Mouse (Mus musculus) lung, postnatal 0 days (tissue): ENCODE data around the gene Med29. TPM values are rescaled to one million over a fixed set of nuclear protein-coding genes. Genes with fewer than 3 reads are reported as not detected.
A peak's percentile ranks its signal among the peaks of the same experiment; 100 is the strongest.

Source experiments
- ATAC-seq: fragments of 200-750 bp; cut with Nextera tagmentation; 2 replicates; pipeline ENCODE4 v1.8.0; 2017; ENCODE audit warnings: moderate library complexity
- DNase-seq: peaks from one replicate; pipeline ENCODE4 v3.0.0-alpha.2; 2016; ENCODE audit warnings: low spot score
- H3K27ac ChIP-seq: fragments of 300-500 bp; sonication (generic); 2 replicates; pipeline ENCODE4 v1.5.1; 2014; ENCODE audit warnings: antibody characterized with exemption, mild to moderate bottlenecking, low read length, mixed read lengths
- H3K27me3 ChIP-seq: fragments of 300-500 bp; sonication (generic); replicated peaks from 2 replicates; pipeline ENCODE4 v1.6.1; 2014; ENCODE audit warnings: low read length, mixed read lengths; ENCODE audit not compliant: insufficient read depth
- H3K36me3 ChIP-seq: fragments of 300-500 bp; sonication (generic); 2 replicates; pipeline ENCODE4 v1.6.1; 2014; ENCODE audit warnings: low read length, mixed read lengths; ENCODE audit not compliant: insufficient read depth
- H3K4me1 ChIP-seq: fragments of 300-500 bp; sonication (generic); 2 replicates; pipeline ENCODE4 v1.6.1; 2014; ENCODE audit warnings: antibody characterized with exemption, low read depth, low read length, mixed read lengths; ENCODE audit not compliant: insufficient read depth
- H3K4me2 ChIP-seq: fragments of 300-500 bp; sonication (generic); replicated peaks from 2 replicates; pipeline ENCODE4 v1.6.1; 2014; ENCODE audit warnings: low read depth, mild to moderate bottlenecking, low read length, moderate library complexity, mixed read lengths
- H3K4me3 ChIP-seq: fragments of 300-500 bp; sonication (generic); 2 replicates; pipeline ENCODE4 v1.5.1; 2014; ENCODE audit warnings: low read depth, low read length
- H3K9ac ChIP-seq: fragments of 300-500 bp; sonication (generic); replicated peaks from 2 replicates; pipeline ENCODE4 v1.6.1; 2014; ENCODE audit warnings: low read depth, mild to moderate bottlenecking
- H3K9me3 ChIP-seq: fragments of 300-500 bp; sonication (generic); 2 replicates; pipeline ENCODE4 v1.6.1; 2016; ENCODE audit warnings: low read length, mixed read lengths
- CTCF ChIP-seq: IDR thresholded peaks from 2 replicates; pipeline ENCODE4 v1.5.1; 2016; ENCODE audit warnings: antibody characterized with exemption, mild to moderate bottlenecking
- EP300 ChIP-seq: IDR thresholded peaks from 2 replicates; pipeline ENCODE4 v1.6.1; 2016; ENCODE audit warnings: antibody characterized with exemption, mild to moderate bottlenecking, control low read depth
- WGBS: fragments of 180-500 bp; shearing (Covaris S2); extraction: QIAGEN DNeasy Blood & Tissue Kit; methylation state at CpG from one replicate; pipeline ENCODE4 v1.1.7; 2014; 5-methylcytosine and 5-hydroxymethylcytosine counted together
- polyA plus RNA-seq: library from polyadenylated mRNA; unstranded; fragments of >200 nt; fragmentation: Nextera tagmentation; extraction: Ambion mirVana; gene quantifications from 2 replicates; pipeline ENCODE4 v1.2.1, GENCODE M21; 2015

The Med29 gene
- polyA plus RNA-seq, 1 experiment from 2014 or later = 30.2 TPM

GRCm38 (mm10) chr7:28436932-28437570 lies 44.5 kb upstream of the Med29 start, which contains the start of gene Gmfg:
Gene Gmfg, plus strand, starts transcription at chr7:28437447.
- peak within 1 kb of the TSS; percentile 77 for H3K4me3 ChIP-seq
- ATAC-seq (peak; percentile 53), DNase-seq (peak; percentile 96)
- peak within 1 kb of the TSS; percentile 70 for H3K4me2 ChIP-seq
- H3K27ac ChIP-seq = peak within 1 kb of the TSS; percentile 94
- no peaks in the 10 kb centered on the region for H3K27me3 ChIP-seq
- H3K9me3 ChIP-seq = no peaks in the 10 kb centered on the region
- H3K4me1 ChIP-seq = peaks cover 17% of the 10 kb centered on the region; the same call in 1 of the 2 replicates
- H3K9ac ChIP-seq = peak within 1 kb of the TSS; percentile 48; the same call in 1 of the 2 replicates
- TF ChIP-seq EP300 (peak; percentile 67; the same call in 1 of the 2 replicates), CTCF (peak; percentile 90)
- no peaks in the 10 kb centered on the region for H3K36me3 ChIP-seq
- 2% methylated on average over 15 of the region's 16 CpGs for WGBS

- TF ChIP-seq CTCF = peak; percentile 75
- TF ChIP-seq EP300 = no peak
- H3K9ac ChIP-seq = peak overlapping the region; percentile 87
- peaks cover 19% of the 10 kb centered on the region; the same call in 1 of the 2 replicates for H3K4me1 ChIP-seq
- peak; percentile 100 for DNase-seq
- no peaks in the 10 kb centered on the region for H3K27me3 ChIP-seq
- ATAC-seq = peak; percentile 98
- no peaks in the 10 kb centered on the region for H3K36me3 ChIP-seq
- H3K4me2 ChIP-seq = peak overlapping the region; percentile 89
- H3K4me3 ChIP-seq = peak overlapping the region; percentile 77
- H3K9me3 ChIP-seq = no peaks in the 10 kb centered on the region
- H3K27ac ChIP-seq = peak overlapping the region; percentile 94
- 0% methylated on average over 26 of the region's 64 CpGs for WGBS
Measured at GRCm38 (mm10) chr7:28436271-28436904, 43.9 kb upstream of the Med29 start.

GRCm38 (mm10) chr7:28435660-28436259 lies 43.3 kb upstream of the Med29 start:
- Histone ChIP-seq H3K4me2 (peak overlapping the region; percentile 89), H3K4me1 (peaks cover 19% of the 10 kb centered on the region; the same call in 1 of the 2 replicates), H3K9ac (peak overlapping the region; percentile 87), H3K27ac (peak overlapping the region; percentile 66), H3K27me3 (no peaks in the 10 kb centered on the region), H3K9me3 (no peaks in the 10 kb centered on the region), H3K36me3 (no peaks in the 10 kb centered on the region), H3K4me3 (peak overlapping the region; percentile 77)
- TF ChIP-seq EP300 (0 out of 2 replicates have a peak, but pooled peaks have one; percentile 1), CTCF (no peak)
- WGBS = 3% methylated on average over 7 of the region's 70 CpGs
- peak; percentile 41 for DNase-seq
- ATAC-seq = peak; percentile 2

GRCm38 (mm10) chr7:28432252-28432651 lies 39.7 kb upstream of the Med29 start:
- ATAC-seq (no peak), DNase-seq (no peak)
- H3K36me3 ChIP-seq = no peaks in the 10 kb centered on the region
- H3K9ac ChIP-seq = peak overlapping the region; percentile 26; the same call in 1 of the 2 replicates
- H3K4me2 ChIP-seq = no peak overlapping the region
- no peaks in the 10 kb centered on the region for H3K27me3 ChIP-seq
- H3K4me3 ChIP-seq = no peak overlapping the region
- WGBS = 89% methylated on average over 2 of the region's 2 CpGs
- no peak for TF ChIP-seq EP300
- no peak for TF ChIP-seq CTCF
- H3K4me1 ChIP-seq = peaks cover 16% of the 10 kb centered on the region; the same call in 1 of the 2 replicates
- H3K27ac ChIP-seq = no peak overlapping the region
- no peaks in the 10 kb centered on the region for H3K9me3 ChIP-seq

- Histone ChIP-seq H3K36me3 (no peaks in the 10 kb centered on the region), H3K9ac (no peak overlapping the region), H3K9me3 (no peaks in the 10 kb centered on the region), H3K4me2 (no peak overlapping the region), H3K4me3 (no peak overlapping the region), H3K27ac (no peak overlapping the region), H3K27me3 (no peaks in the 10 kb centered on the region), H3K4me1 (peaks cover 14% of the 10 kb centered on the region; the same call in 1 of the 2 replicates)
- ATAC-seq (no peak), DNase-seq (no peak)
- WGBS = 33% methylated on average over 1 of the region's 1 CpGs
- TF ChIP-seq CTCF = no peak
- no peak for TF ChIP-seq EP300
Measured at GRCm38 (mm10) chr7:28430512-28430911, 38.0 kb upstream of the Med29 start.

- no peaks in the 10 kb centered on the region for H3K9me3 ChIP-seq
- peaks cover 7% of the 10 kb centered on the region for H3K36me3 ChIP-seq
- no peak overlapping the region for H3K9ac ChIP-seq
- DNase-seq (no peak), ATAC-seq (no peak)
- H3K27ac ChIP-seq = no peak overlapping the region
- H3K27me3 ChIP-seq = no peaks in the 10 kb centered on the region
- TF ChIP-seq CTCF = no peak
- no peak for TF ChIP-seq EP300
- no peak overlapping the region for H3K4me3 ChIP-seq
- no peak overlapping the region for H3K4me2 ChIP-seq
- H3K4me1 ChIP-seq = 0 out of 2 replicates have a peak, but pooled peaks cover 2% of the 10 kb centered on the region
Measured at GRCm38 (mm10) chr7:28427738-28428137, 35.2 kb upstream of the Med29 start.
